Mouse (Mus musculus): ENCODE measurements around the gene Mob3b. TPM values are rescaled to one million over a fixed set of nuclear protein-coding genes. Genes with fewer than 3 reads are reported as not detected.

Gene Mob3b
- polyA plus RNA-seq, 1 experiment from 2014 or later: 30.2 TPM

DNA sequence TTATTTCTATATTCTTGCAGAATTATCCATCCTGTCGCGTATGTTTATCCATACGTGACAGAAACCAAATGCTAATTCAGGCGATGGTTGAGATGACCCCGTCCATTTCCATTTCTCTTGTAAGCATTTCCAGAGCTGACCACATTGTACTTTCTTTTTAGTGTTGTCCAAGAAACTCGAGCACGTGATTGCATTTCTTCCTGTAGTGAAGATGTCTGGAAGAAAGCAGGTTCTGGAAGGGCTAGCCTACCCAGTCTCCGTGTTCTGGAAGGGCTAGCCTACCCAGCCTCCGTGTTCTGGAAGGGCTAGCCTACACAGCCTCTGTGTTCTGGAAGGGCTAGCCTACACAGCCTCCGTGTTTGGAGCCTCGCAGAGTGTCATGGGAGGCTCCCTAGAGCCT is 33.3 kb downstream of the Mob3b start:
- H3K4me2 ChIP-seq (replicated peaks): peak overlapping the region; percentile 35
- WGBS: 48% methylated on average over 11 of the region's 11 CpGs
- no peaks in the 10 kb centered on the region for H3K36me3 ChIP-seq
- H3K4me1 ChIP-seq (replicated peaks): peaks cover 33% of the 10 kb centered on the region
- no peak overlapping the region for H3K4me3 ChIP-seq (replicated peaks)
- ATAC-seq: no peak; the same call in 1 of the 2 replicates
- no peaks in the 10 kb centered on the region for H3K9me3 ChIP-seq
- no peaks in the 10 kb centered on the region for H3K27me3 ChIP-seq (replicated peaks)
- peak overlapping the region; percentile 61 for H3K27ac ChIP-seq
- no peak overlapping the region for H3K9ac ChIP-seq

DNA sequence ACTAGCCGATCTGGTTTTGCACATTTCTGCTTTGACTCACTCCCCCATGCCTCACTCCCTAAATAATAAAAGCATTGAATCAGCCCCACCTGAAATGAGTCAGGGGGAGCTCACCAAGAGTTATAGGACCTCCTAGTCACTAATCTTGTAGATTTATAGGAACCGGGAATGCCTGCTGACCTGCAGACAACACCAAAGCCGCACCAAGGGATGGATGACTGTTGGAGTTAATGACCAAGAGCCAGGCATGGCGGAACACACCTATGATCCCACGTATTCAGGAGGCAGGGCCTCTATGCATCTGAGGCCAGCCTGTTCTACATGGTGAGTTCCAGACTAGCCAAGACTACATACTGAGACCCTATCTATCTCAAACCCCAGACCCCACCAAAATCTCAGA is 34.2 kb downstream of the Mob3b start:
- WGBS: 56% methylated on average over 5 of the region's 5 CpGs
- Histone ChIP-seq H3K9ac (no peak overlapping the region), H3K27ac (0 out of 2 replicates have a peak overlapping the region, but pooled peaks have one; percentile 54), H3K4me3 (replicated peaks) (no peak overlapping the region), H3K4me1 (replicated peaks) (peaks cover 31% of the 10 kb centered on the region), H3K4me2 (replicated peaks) (no peak overlapping the region), H3K36me3 (no peaks in the 10 kb centered on the region), H3K9me3 (no peaks in the 10 kb centered on the region), H3K27me3 (replicated peaks) (no peaks in the 10 kb centered on the region)
- 0 out of 2 replicates have a peak, but pooled peaks have one; percentile 8 for ATAC-seq

DNA sequence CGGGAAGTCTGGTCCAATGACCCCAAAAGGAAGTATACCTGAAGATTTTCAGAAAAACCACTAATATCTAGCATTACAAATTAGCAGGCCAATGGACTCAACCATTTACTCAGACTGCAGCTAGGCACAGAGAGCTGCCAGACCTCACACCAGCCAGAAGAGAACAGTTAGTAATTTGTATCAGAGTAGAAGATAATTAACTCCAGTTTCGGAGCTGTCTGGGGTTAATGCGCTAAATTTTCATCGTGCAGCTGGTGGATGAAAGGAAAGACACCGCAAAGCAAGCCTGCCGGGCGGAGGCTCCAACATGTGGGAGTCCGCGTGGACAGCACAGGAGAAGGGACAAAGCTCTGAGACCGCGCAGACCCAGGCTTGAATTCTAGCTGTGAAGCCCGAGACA is 36.2 kb downstream of the Mob3b start:
- no peak for ATAC-seq
- 70% methylated on average over 12 of the region's 12 CpGs for WGBS
- Histone ChIP-seq H3K4me1 (replicated peaks) (peaks cover 26% of the 10 kb centered on the region), H3K4me2 (replicated peaks) (no peak overlapping the region), H3K27ac (no peak overlapping the region), H3K27me3 (replicated peaks) (no peaks in the 10 kb centered on the region), H3K9ac (no peak overlapping the region), H3K9me3 (no peaks in the 10 kb centered on the region), H3K4me3 (replicated peaks) (no peak overlapping the region), H3K36me3 (no peaks in the 10 kb centered on the region)

DNA sequence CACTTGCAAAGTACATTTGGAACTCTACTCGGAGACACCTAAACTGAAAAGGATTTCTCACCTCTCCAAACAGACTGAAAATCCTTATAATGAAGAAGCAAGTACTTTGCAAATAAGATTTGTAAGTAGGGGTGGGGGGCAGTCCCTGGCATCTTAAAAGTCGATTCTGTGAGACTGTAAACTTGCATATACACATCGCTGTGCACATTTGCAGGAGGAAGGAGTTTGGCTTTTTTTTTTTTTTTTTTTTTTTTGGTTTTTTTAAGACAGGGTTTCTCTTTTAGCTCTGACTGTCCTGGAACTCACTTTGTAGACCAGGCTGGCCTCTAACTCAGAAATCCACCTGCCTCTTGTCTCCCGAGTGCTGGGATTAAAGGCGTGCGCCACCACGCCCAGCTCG is 36.7 kb downstream of the Mob3b start:
- no peak overlapping the region for H3K4me3 ChIP-seq (replicated peaks)
- WGBS: 82% methylated on average over 8 of the region's 8 CpGs
- H3K27me3 ChIP-seq (replicated peaks): no peaks in the 10 kb centered on the region
- no peak overlapping the region for H3K27ac ChIP-seq
- ATAC-seq: no peak
- H3K9me3 ChIP-seq: no peaks in the 10 kb centered on the region
- H3K4me1 ChIP-seq (replicated peaks): peaks cover 26% of the 10 kb centered on the region
- H3K36me3 ChIP-seq: no peaks in the 10 kb centered on the region
- no peak overlapping the region for H3K4me2 ChIP-seq (replicated peaks)
- H3K9ac ChIP-seq: no peak overlapping the region

DNA sequence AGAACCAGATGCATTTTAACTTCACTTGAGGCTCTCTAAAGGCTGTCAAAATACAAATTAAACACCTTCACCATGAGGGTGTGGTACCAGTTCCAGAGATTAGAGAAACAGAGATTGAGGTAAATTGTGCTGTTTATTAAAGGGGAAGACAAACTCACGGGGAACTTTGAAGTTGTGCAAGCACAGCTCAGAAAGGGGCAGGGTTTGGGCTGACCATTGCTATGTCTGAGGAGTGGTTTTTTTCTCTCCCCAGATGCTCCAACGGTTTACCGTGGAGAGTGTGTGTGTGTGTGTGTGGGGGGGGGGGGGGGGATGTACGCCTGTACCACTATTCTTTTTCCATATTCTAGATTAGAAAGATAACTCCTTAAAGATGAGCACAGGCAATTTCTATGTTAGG is 37.1 kb downstream of the Mob3b start:
- no peak overlapping the region for H3K4me3 ChIP-seq (replicated peaks)
- 34% methylated on average over 4 of the region's 4 CpGs for WGBS
- H3K27ac ChIP-seq: no peak overlapping the region
- no peaks in the 10 kb centered on the region for H3K36me3 ChIP-seq
- no peaks in the 10 kb centered on the region for H3K27me3 ChIP-seq (replicated peaks)
- no peaks in the 10 kb centered on the region for H3K9me3 ChIP-seq
- H3K4me2 ChIP-seq (replicated peaks): no peak overlapping the region
- no peak overlapping the region for H3K9ac ChIP-seq
- no peak for ATAC-seq
- peaks cover 22% of the 10 kb centered on the region for H3K4me1 ChIP-seq (replicated peaks)

DNA sequence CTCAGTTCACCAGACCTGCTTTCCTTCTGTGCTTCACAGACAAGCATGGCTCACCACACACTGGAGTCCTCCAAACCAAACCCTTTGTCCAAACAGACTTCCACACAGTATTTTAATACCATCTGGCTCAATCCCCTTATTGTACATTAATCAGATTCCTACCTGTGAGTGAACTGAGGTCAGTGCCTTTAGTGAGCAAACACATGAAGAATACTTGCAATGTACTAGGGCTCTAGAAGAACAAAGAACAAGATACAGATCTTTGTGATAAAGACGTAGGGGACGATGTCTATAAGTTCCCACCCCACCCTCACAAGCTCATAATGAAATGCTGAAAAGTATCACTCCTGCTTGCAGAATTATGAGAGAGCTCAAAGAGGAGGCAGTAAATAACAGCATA is 38.4 kb downstream of the Mob3b start:
- H3K9me3 ChIP-seq: no peaks in the 10 kb centered on the region
- 57% methylated on average over 2 of the region's 2 CpGs for WGBS
- H3K4me3 ChIP-seq (replicated peaks): no peak overlapping the region
- ATAC-seq: 0 out of 2 replicates have a peak, but pooled peaks have one; percentile 2
- no peaks in the 10 kb centered on the region for H3K27me3 ChIP-seq (replicated peaks)
- H3K36me3 ChIP-seq: no peaks in the 10 kb centered on the region
- peaks cover 25% of the 10 kb centered on the region; the same call in 1 of the 2 replicates for H3K4me1 ChIP-seq (replicated peaks)
- H3K4me2 ChIP-seq (replicated peaks): no peak overlapping the region
- no peak overlapping the region for H3K9ac ChIP-seq
- H3K27ac ChIP-seq: no peak overlapping the region

DNA sequence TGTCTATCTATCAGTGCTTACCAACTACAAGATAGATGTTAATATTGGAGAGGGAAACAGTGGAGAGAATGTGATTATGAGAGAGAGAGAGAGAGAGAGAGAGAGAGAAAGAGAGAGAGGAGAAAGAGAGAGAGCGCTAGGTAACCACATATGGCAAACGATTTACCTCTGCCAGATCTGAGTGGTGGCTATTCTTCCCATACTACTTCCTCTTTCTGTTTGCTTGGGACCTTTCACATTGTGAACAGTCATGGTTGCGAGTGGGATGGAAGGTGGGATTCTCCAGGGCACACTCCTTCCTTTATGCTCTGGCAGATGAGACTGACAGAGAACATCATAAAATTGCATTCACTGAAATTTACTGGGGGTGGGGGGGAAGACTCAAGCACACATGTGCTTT is 40.1 kb downstream of the Mob3b start:
- Histone ChIP-seq H3K4me3 (replicated peaks) (no peak overlapping the region), H3K4me2 (replicated peaks) (no peak overlapping the region), H3K36me3 (no peaks in the 10 kb centered on the region), H3K4me1 (replicated peaks) (peaks cover 25% of the 10 kb centered on the region; the same call in 1 of the 2 replicates), H3K9me3 (no peaks in the 10 kb centered on the region), H3K27me3 (replicated peaks) (no peaks in the 10 kb centered on the region), H3K27ac (no peak overlapping the region), H3K9ac (no peak overlapping the region)
- 90% methylated on average over 3 of the region's 3 CpGs for WGBS
- ATAC-seq: no peak

DNA sequence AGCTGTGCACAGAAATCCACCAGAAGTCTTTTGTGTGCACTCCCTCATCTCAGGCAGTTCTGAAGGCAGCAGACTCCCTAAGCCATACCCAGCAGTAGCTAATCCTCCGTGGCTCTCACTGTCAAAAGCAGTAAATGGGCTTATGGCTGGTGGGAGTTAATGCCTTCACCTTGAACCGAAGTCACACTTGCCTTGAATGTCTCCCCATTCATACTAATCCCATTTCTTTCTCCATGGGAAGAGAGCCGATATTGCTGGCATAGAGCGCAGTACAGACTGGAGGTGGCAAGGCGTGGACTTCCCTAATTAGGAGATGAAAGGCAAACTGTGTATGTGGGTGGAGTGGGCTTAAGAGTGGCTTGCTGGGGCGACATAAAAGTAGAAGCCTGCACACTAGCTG is 41.4 kb downstream of the Mob3b start:
- WGBS: 80% methylated on average over 6 of the region's 6 CpGs
- no peak overlapping the region for H3K4me2 ChIP-seq (replicated peaks)
- ATAC-seq: no peak
- no peaks in the 10 kb centered on the region for H3K36me3 ChIP-seq
- no peak overlapping the region for H3K9ac ChIP-seq
- H3K27me3 ChIP-seq (replicated peaks): no peaks in the 10 kb centered on the region
- H3K4me3 ChIP-seq (replicated peaks): no peak overlapping the region
- H3K4me1 ChIP-seq (replicated peaks): peaks cover 21% of the 10 kb centered on the region; the same call in 1 of the 2 replicates
- H3K9me3 ChIP-seq: no peaks in the 10 kb centered on the region
- H3K27ac ChIP-seq: no peak overlapping the region

DNA sequence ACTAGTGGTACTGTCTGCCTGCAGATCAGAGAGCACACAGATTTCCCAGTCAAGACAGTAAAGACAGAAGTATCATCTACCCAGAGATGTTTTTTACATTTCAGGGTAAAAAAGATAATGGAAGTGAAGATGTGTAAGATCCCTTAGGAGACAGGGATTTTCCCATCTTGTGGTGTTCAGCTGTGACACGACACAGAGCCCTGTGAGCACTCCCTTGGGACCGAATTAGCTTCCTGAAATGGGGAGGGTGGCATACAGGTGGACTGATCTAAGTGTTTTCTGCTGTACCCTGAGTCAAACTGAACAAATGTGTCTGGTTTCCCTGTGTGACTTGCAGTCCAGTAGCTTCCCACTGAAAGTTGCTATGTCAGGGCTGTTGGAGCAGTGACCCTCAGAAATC is 42.3 kb downstream of the Mob3b start:
- ATAC-seq: no peak
- Histone ChIP-seq H3K9me3 (no peaks in the 10 kb centered on the region), H3K9ac (no peak overlapping the region), H3K4me3 (replicated peaks) (no peak overlapping the region), H3K4me1 (replicated peaks) (peaks cover 19% of the 10 kb centered on the region; the same call in 1 of the 2 replicates), H3K36me3 (no peaks in the 10 kb centered on the region), H3K4me2 (replicated peaks) (no peak overlapping the region), H3K27me3 (replicated peaks) (no peaks in the 10 kb centered on the region), H3K27ac (no peak overlapping the region)
- WGBS: 80% methylated on average over 2 of the region's 2 CpGs

DNA sequence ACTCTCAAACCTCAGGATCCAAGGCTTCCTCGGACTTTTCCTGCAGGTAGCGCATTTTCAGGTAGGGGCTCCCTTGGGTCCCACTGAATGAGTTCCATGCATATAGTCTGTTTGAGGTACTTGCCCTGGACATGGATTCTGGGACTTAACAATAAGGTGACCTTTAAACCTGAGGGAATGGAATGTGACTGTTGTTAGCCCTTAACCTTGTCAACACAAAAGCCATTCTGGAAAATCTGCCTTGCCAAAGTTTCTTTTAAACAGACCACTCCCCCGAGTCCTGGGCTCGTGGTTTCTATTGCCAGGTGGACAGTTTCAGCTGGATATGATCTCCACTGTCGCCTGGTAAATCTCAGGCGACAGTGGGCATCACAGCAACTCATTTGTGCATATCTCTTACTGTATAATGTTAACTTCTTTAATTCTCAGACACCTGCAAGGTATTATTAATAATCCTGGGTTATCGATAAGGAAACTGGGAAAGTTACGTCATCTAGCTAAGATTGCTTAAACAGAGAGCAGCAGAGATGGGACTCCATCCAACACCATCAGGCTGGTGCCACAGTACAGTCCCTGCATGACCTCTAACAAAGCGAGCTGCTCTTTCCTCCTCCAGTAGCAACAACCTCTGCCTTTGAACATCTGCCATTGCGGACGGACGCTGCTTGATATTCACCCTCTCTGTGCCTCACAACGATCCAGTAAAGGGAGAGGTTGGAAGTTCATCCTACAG is 43.6 kb downstream of the Mob3b start:
- peaks cover 15% of the 10 kb centered on the region; the same call in 1 of the 2 replicates for H3K4me1 ChIP-seq (replicated peaks)
- no peaks in the 10 kb centered on the region for H3K27me3 ChIP-seq (replicated peaks)
- no peaks in the 10 kb centered on the region for H3K9me3 ChIP-seq
- no peaks in the 10 kb centered on the region for H3K36me3 ChIP-seq
- H3K27ac ChIP-seq: 0 out of 2 replicates have a peak overlapping the region, but pooled peaks have one; percentile 13
- H3K9ac ChIP-seq: no peak overlapping the region
- 55% methylated on average over 13 of the region's 13 CpGs for WGBS
- no peak overlapping the region for H3K4me3 ChIP-seq (replicated peaks)
- H3K4me2 ChIP-seq (replicated peaks): no peak overlapping the region
- ATAC-seq: peak; percentile 61

DNA sequence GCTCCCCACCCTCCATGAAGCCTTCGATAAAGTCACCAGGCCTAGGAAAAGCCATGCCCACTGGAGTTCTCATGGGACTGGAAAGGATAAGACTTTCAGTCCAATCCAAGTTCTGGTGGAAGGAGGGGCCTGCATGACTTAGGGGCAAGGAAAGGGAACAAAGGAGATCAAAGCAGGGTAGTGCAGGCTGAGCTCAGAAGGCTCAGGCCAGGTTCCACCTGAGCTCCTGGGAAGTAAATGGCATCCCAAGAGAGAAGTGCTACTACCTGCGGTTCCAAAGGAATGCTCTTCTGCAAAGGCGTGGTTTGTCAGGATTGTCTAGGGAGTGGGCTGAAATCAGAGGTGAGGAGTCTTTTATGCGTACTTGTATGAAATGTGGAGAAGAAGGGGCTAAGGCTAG is 44.8 kb downstream of the Mob3b start:
- Histone ChIP-seq H3K4me3 (replicated peaks) (no peak overlapping the region), H3K9ac (no peak overlapping the region), H3K36me3 (no peaks in the 10 kb centered on the region), H3K4me1 (replicated peaks) (peaks cover 15% of the 10 kb centered on the region; the same call in 1 of the 2 replicates), H3K27ac (no peak overlapping the region), H3K4me2 (replicated peaks) (no peak overlapping the region), H3K27me3 (replicated peaks) (no peaks in the 10 kb centered on the region), H3K9me3 (no peaks in the 10 kb centered on the region)
- peak; percentile 23; the same call in 1 of the 2 replicates for ATAC-seq
- 83% methylated on average over 4 of the region's 4 CpGs for WGBS

DNA sequence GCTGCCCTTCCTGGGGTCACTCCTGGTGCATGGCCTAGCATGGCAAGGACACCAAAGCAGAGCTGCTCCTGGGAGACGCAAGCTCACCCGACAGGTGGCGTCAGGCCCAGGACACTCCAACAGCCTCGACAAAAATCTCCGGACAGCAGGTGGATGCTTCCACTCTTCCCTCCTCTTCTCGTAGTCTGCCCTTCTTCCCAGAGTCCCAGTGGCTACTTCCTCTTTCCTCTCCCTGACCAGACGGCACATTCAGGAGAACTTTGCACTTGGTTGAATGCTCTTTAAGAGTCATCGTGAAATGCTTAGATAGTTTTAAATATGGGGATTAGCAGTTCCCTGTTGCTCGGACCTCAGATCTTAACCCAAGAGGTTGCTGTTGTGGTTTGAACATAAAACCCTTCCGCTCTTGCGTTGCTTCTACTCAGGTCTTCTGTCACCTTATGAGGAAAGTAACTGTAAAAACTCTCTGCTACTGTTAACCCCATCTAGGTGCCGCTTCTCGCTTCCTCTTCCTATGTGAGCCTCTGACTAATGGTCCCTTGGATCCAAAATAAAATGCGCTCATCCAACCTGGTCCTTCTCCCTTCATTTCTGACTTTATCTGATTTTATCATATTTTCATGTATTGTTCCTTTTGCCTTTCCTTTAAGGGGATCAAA is 52.0 kb downstream of the Mob3b start:
- Histone ChIP-seq H3K4me3 (replicated peaks) (no peak overlapping the region), H3K9ac (no peak overlapping the region), H3K36me3 (no peaks in the 10 kb centered on the region), H3K27me3 (replicated peaks) (no peaks in the 10 kb centered on the region), H3K4me1 (replicated peaks) (peaks cover 4% of the 10 kb centered on the region), H3K4me2 (replicated peaks) (no peak overlapping the region), H3K9me3 (no peaks in the 10 kb centered on the region), H3K27ac (no peak overlapping the region)
- WGBS: 85% methylated on average over 14 of the region's 14 CpGs
- ATAC-seq: no peak

Measured in intestine, embryonic 15.5 days (tissue).